Mouse (Mus musculus): ENCODE measurements around the gene Armc9. TPM values are rescaled to one million over a fixed set of nuclear protein-coding genes. Genes with fewer than 3 reads are reported as not detected.
A peak's percentile ranks its signal among the peaks of the same experiment; 100 is the strongest.

Gene Armc9
- polyA plus RNA-seq, 1 experiment from 2014 or later = 22.1 TPM

DNA sequence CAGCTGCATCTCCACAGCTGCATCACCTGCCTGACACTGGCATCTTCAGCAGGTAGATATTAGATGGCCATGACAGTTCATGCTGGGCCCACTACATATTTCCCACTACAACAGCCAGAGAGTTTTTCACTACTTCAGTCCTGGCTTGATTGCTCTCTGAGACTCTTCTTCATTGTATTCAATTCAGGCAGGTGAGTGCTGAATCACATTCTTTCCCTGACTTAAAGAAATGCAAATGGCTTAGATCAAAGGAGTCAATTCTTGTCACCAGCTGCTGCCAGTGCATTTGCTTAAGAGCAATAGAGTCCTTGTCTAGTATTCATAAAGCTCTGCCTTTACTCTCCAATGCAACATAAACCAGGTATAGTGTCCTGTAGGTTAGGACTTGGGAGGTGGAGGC, 46.7 kb downstream of the Armc9 start:
- Histone ChIP-seq H3K9me3 (replicated peaks; ENCODE audit: control insufficient read depth, low read length) (no peaks in the 10 kb centered on the region), H3K27ac (ENCODE audit: low read depth, low read length) (no peak overlapping the region), H3K4me3 (ENCODE audit: low read depth, low read length) (no peak overlapping the region), H3K27me3 (replicated peaks; ENCODE audit: control insufficient read depth, insufficient read depth, low read length) (no peaks in the 10 kb centered on the region), H3K4me2 (ENCODE audit: low read length) (no peak overlapping the region), H3K4me1 (ENCODE audit: control insufficient read depth, insufficient read depth, low read length) (no peaks in the 10 kb centered on the region), H3K36me3 (ENCODE audit: control insufficient read depth, insufficient read depth, low read length) (peaks cover 82% of the 10 kb centered on the region), H3K9ac (ENCODE audit: low read length) (no peak overlapping the region)
- ATAC-seq (no peak), DNase-seq (ENCODE audit: low spot score) (no peak)

DNA sequence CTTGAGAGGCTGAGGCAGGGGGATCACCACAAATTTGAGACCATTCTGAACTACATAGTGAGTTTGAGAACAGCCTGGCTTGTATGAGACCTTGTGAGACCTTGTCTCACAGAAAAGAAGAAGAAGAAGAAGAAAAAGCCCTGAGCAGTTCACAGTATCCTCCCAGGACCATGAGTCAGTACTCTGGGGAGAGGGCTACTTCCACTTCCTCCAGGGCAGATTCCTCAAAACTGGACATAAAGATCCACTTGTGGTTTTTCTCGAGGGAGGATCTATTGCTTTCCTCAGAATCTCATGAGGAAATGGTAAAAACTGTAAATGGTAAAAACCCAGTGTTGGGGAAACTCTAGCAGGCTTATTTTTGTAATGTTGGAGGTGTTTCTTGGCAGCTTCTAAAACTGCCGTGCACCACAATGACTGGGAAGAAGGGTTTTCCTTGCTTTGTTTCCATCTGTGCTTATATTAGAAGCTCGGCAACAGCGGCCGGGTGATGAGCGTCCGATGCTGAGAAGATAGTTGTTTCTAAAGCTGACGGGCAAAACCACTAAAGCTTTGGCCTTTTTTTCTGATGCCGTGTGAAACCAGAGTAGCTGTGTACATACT, 48.1 kb downstream of the Armc9 start:
- H3K9me3 ChIP-seq (replicated peaks; ENCODE audit: control insufficient read depth, low read length) = no peaks in the 10 kb centered on the region
- H3K4me3 ChIP-seq (ENCODE audit: low read depth, low read length) = no peak overlapping the region
- WGBS = 88% methylated on average over 9 of the region's 9 CpGs
- no peak overlapping the region for H3K27ac ChIP-seq (ENCODE audit: low read depth, low read length)
- H3K4me2 ChIP-seq (ENCODE audit: low read length) = no peak overlapping the region
- DNase-seq (ENCODE audit: low spot score) (no peak), ATAC-seq (no peak)
- H3K4me1 ChIP-seq (ENCODE audit: control insufficient read depth, insufficient read depth, low read length) = no peaks in the 10 kb centered on the region
- H3K27me3 ChIP-seq (replicated peaks; ENCODE audit: control insufficient read depth, insufficient read depth, low read length) = no peaks in the 10 kb centered on the region
- no peak overlapping the region for H3K9ac ChIP-seq (ENCODE audit: low read length)
- H3K36me3 ChIP-seq (ENCODE audit: control insufficient read depth, insufficient read depth, low read length) = peaks cover 77% of the 10 kb centered on the region

DNA sequence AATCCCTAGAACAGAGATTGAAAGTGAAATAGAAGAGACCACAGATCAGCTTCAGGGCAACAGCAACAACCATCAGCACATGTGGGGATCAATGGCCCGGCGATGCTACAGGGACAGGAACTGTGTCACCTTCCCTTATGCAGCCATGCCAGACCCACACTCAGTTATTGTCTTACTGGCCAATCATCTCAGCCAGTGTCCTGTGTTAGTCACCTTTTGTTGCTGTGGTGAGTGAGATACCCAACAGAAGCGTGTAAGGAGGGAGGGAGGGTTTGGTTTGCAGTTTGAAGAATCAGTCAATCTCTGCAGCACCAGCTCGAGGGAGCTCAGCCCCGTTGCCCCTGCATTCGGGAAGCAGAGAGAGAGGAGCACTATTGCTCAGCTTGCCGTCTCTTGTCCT, 56.1 kb downstream of the Armc9 start:
- DNase-seq (ENCODE audit: low spot score) (no peak), ATAC-seq (no peak)
- no peak overlapping the region for H3K27ac ChIP-seq (ENCODE audit: low read depth, low read length)
- H3K36me3 ChIP-seq (ENCODE audit: control insufficient read depth, insufficient read depth, low read length) = peaks cover 64% of the 10 kb centered on the region
- WGBS = 89% methylated on average over 7 of the region's 7 CpGs
- no peaks in the 10 kb centered on the region for H3K4me1 ChIP-seq (ENCODE audit: control insufficient read depth, insufficient read depth, low read length)
- H3K27me3 ChIP-seq (replicated peaks; ENCODE audit: control insufficient read depth, insufficient read depth, low read length) = no peaks in the 10 kb centered on the region
- no peak overlapping the region for H3K4me2 ChIP-seq (ENCODE audit: low read length)
- H3K9me3 ChIP-seq (replicated peaks; ENCODE audit: control insufficient read depth, low read length) = no peaks in the 10 kb centered on the region
- no peak overlapping the region for H3K4me3 ChIP-seq (ENCODE audit: low read depth, low read length)
- no peak overlapping the region for H3K9ac ChIP-seq (ENCODE audit: low read length)

DNA sequence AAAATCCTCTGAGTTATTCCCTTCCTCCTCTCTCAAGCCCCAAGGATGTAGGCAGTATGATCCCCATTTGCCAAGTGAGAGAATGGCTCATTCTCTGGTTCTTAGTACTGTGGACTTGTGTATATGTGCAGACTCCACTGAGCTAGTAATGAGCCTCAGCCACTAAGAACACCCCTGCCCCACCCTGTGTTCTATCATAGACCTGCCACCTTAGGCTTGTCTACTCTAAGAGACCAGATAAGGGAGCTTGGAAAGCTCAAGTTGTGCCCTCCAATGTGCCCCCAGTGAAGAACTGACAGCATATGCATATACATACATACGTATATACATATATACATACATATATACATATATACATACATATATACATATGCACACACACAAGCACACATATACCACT, 56.9 kb downstream of the Armc9 start:
- ATAC-seq (no peak), DNase-seq (ENCODE audit: low spot score) (no peak)
- Histone ChIP-seq H3K4me1 (ENCODE audit: control insufficient read depth, insufficient read depth, low read length) (no peaks in the 10 kb centered on the region), H3K4me3 (ENCODE audit: low read depth, low read length) (no peak overlapping the region), H3K27me3 (replicated peaks; ENCODE audit: control insufficient read depth, insufficient read depth, low read length) (no peaks in the 10 kb centered on the region), H3K9me3 (replicated peaks; ENCODE audit: control insufficient read depth, low read length) (no peaks in the 10 kb centered on the region), H3K27ac (ENCODE audit: low read depth, low read length) (no peak overlapping the region), H3K4me2 (ENCODE audit: low read length) (no peak overlapping the region), H3K36me3 (ENCODE audit: control insufficient read depth, insufficient read depth, low read length) (peaks cover 66% of the 10 kb centered on the region), H3K9ac (ENCODE audit: low read length) (no peak overlapping the region)
- WGBS = 96% methylated on average over 1 of the region's 1 CpGs

DNA sequence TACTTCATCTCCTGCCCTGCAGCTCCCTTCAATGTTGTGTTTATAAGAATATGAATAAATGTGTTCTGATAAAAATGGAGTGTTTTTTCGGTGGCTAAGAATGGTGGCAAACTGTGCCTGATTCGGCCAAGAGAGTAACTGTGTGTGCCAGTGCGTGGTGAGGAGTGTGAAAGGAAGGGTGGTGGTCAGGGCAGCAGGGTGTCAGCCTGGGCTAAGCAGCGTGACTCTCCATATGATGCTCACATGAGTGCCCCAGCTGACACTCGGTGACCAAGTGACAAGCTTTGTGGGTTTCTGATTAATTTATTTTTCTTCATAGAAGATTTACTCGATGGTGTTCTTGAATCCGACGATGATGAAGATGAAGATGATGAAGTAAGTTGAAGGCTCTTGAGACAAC, 58.2 kb downstream of the Armc9 start:
- Histone ChIP-seq H3K27me3 (replicated peaks; ENCODE audit: control insufficient read depth, insufficient read depth, low read length) (no peaks in the 10 kb centered on the region), H3K9me3 (replicated peaks; ENCODE audit: control insufficient read depth, low read length) (no peaks in the 10 kb centered on the region), H3K36me3 (ENCODE audit: control insufficient read depth, insufficient read depth, low read length) (peaks cover 62% of the 10 kb centered on the region), H3K4me2 (ENCODE audit: low read length) (no peak overlapping the region), H3K4me1 (ENCODE audit: control insufficient read depth, insufficient read depth, low read length) (no peaks in the 10 kb centered on the region), H3K9ac (ENCODE audit: low read length) (no peak overlapping the region), H3K4me3 (ENCODE audit: low read depth, low read length) (no peak overlapping the region), H3K27ac (ENCODE audit: low read depth, low read length) (no peak overlapping the region)
- 91% methylated on average over 8 of the region's 8 CpGs for WGBS
- no peak for DNase-seq (ENCODE audit: low spot score)
- ATAC-seq = no peak

DNA sequence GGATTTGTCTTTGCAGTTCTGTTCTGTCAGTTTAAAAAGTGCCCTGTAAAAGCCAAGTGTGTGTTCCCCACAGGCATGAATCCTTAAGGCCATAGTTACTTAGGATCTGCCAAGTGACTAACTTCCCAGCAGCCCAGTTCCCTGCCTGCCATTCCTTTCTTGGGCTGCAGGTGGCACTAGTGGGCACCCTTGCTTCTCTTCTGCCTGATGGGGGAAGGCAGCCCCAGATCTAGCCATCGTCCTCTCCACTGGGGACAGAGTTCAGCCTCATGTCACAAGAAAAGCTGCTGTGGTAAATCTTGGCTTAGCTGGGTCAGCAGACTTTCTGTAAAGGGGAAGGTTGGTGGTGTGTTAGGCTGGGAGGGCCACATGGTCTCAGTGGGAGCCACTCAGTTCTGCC, 59.6 kb downstream of the Armc9 start:
- 6% methylated on average over 1 of the region's 1 CpGs for WGBS
- H3K36me3 ChIP-seq (ENCODE audit: control insufficient read depth, insufficient read depth, low read length) = peaks cover 48% of the 10 kb centered on the region

DNA sequence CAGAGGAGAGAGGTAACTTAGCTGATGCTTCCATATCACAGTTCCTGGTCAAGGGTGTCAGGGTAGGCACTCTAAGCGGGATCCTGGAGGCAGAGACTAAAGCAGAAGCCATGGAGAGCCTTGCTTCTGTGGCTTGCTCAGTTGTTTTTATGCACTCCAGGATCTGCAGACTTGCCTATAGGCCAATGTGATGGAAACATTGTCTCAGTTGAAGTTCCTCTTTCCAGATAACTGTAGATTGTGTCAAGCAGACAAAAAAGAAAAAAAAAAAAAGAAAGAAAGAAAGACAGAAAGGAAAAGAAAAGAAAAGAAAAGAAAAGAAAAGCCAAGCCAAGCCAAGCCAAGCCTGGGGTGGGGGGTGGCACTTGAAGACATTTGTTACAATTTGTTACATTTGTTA, 60.7 kb downstream of the Armc9 start:
- WGBS = 94% methylated on average over 1 of the region's 1 CpGs
- Histone ChIP-seq H3K9ac (ENCODE audit: low read length) (no peak overlapping the region), H3K9me3 (replicated peaks; ENCODE audit: control insufficient read depth, low read length) (no peaks in the 10 kb centered on the region), H3K4me1 (ENCODE audit: control insufficient read depth, insufficient read depth, low read length) (no peaks in the 10 kb centered on the region), H3K36me3 (ENCODE audit: control insufficient read depth, insufficient read depth, low read length) (peaks cover 47% of the 10 kb centered on the region), H3K4me2 (ENCODE audit: low read length) (no peak overlapping the region), H3K4me3 (ENCODE audit: low read depth, low read length) (no peak overlapping the region), H3K27ac (ENCODE audit: low read depth, low read length) (no peak overlapping the region), H3K27me3 (replicated peaks; ENCODE audit: control insufficient read depth, insufficient read depth, low read length) (no peaks in the 10 kb centered on the region)
- no peak for ATAC-seq
- no peak for DNase-seq (ENCODE audit: low spot score)

More for the DNA sequence above, 59.6 kb downstream of the Armc9 start:
- H3K27me3 ChIP-seq (replicated peaks; ENCODE audit: control insufficient read depth, insufficient read depth, low read length) = no peaks in the 10 kb centered on the region
- H3K9ac ChIP-seq (ENCODE audit: low read length) = no peak overlapping the region
- peak; percentile 64 for DNase-seq (ENCODE audit: low spot score)
- no peaks in the 10 kb centered on the region for H3K9me3 ChIP-seq (replicated peaks; ENCODE audit: control insufficient read depth, low read length)
- H3K4me3 ChIP-seq (ENCODE audit: low read depth, low read length) = no peak overlapping the region
- H3K4me2 ChIP-seq (ENCODE audit: low read length) = no peak overlapping the region
- H3K27ac ChIP-seq (ENCODE audit: low read depth, low read length) = no peak overlapping the region
- ATAC-seq = peak; percentile 58
- H3K4me1 ChIP-seq (ENCODE audit: control insufficient read depth, insufficient read depth, low read length) = no peaks in the 10 kb centered on the region

DNA sequence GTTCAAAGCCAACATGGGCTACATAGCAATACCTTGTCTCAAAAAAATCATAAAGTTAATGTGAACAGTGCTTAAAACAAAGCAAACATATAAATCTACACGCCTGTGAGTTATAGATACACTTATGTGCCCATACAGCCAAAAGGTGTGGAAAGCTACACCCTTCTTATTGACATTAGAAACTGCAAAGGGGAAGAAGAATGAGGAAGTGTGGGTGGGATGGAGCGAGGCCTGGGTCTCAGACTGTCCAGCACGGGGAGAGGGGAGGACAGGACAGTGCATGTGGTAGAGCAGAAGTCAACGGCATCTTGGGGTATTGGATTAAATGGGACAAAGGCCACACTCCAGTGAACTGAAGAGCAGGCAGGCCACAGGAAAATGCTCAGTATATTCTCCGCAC, 61.8 kb downstream of the Armc9 start:
- Histone ChIP-seq H3K4me1 (ENCODE audit: control insufficient read depth, insufficient read depth, low read length) (no peaks in the 10 kb centered on the region), H3K36me3 (ENCODE audit: control insufficient read depth, insufficient read depth, low read length) (peaks cover 37% of the 10 kb centered on the region), H3K27ac (ENCODE audit: low read depth, low read length) (no peak overlapping the region), H3K4me2 (ENCODE audit: low read length) (no peak overlapping the region), H3K9ac (ENCODE audit: low read length) (no peak overlapping the region), H3K4me3 (ENCODE audit: low read depth, low read length) (no peak overlapping the region), H3K9me3 (replicated peaks; ENCODE audit: control insufficient read depth, low read length) (no peaks in the 10 kb centered on the region), H3K27me3 (replicated peaks; ENCODE audit: control insufficient read depth, insufficient read depth, low read length) (no peaks in the 10 kb centered on the region)
- DNase-seq (ENCODE audit: low spot score) (no peak), ATAC-seq (no peak)
- WGBS = 94% methylated on average over 5 of the region's 5 CpGs

DNA sequence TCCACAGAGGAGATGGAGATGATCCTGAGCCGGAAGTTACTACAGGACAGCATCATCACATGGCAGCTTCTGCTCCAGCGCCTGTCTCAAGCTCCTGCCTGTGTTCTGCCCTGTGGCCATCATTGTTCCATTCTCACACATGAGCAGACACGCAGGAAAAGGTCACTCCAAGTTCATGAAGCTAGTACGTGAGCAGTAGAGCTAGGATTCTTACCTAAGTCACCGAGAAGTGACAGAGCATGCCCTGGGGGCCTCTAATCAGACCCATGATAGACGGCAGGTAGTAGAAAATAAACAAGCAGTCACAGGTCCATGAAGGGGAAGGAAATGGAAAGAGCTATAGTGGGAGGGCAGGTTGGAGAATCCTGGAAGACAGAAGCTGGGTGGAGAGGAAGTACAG, 63.4 kb downstream of the Armc9 start:
- no peaks in the 10 kb centered on the region for H3K9me3 ChIP-seq (replicated peaks; ENCODE audit: control insufficient read depth, low read length)
- peaks cover 26% of the 10 kb centered on the region for H3K36me3 ChIP-seq (ENCODE audit: control insufficient read depth, insufficient read depth, low read length)
- 80% methylated on average over 6 of the region's 6 CpGs for WGBS
- no peak for ATAC-seq
- H3K4me2 ChIP-seq (ENCODE audit: low read length) = no peak overlapping the region
- no peak for DNase-seq (ENCODE audit: low spot score)
- no peak overlapping the region for H3K27ac ChIP-seq (ENCODE audit: low read depth, low read length)
- no peaks in the 10 kb centered on the region for H3K4me1 ChIP-seq (ENCODE audit: control insufficient read depth, insufficient read depth, low read length)
- no peak overlapping the region for H3K4me3 ChIP-seq (ENCODE audit: low read depth, low read length)
- no peaks in the 10 kb centered on the region for H3K27me3 ChIP-seq (replicated peaks; ENCODE audit: control insufficient read depth, insufficient read depth, low read length)
- no peak overlapping the region for H3K9ac ChIP-seq (ENCODE audit: low read length)

Data from forebrain, embryonic 14.5 days (tissue).